Comparison of ENCODE assay signal across 18 mouse cellular contexts in the genomic region with DNA sequence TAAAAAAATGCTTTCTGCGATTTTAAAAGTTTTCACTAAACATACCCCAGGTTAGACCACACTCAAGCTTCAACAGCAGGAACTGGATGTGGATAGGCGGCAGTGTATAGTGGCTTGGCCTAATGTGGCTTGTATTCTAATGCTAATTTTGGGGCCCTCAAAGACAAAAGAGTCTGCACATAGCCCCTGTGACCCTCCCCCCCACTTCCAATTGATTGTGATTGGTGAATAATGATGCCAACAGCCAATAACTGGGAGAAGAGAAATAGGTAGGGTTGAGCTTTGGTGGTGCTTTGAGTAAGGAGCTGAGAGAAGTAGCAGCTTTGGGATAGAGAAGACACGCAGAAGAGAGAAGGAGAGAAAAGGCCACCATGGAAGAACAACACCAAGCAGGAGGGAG.
"Had no signal": no experiment of that assay in that cellular context is flagged by ENCODE, and none has a peak within 500 bp of the region (broad histone marks: within the 10 kb centered on the region; RNA-seq: fewer than 3 reads in every experiment).

No protein-coding gene starts in this region.

- H3K9ac ChIP-seq: liver, postnatal 0 days; lung, embryonic 15.5 days; midbrain, embryonic 13.5 days; midbrain, embryonic 15.5 days; neural tube, embryonic 12.5 days; stomach, embryonic 15.5 days had no signal

- H3K27me3 ChIP-seq: lung, embryonic 15.5 days; midbrain, embryonic 13.5 days; midbrain, embryonic 15.5 days; neural tube, embryonic 12.5 days; stomach, embryonic 15.5 days had no signal

- H3K4me3 ChIP-seq: lung, embryonic 15.5 days; megakaryocyte, embryonic 14.5 days; midbrain, embryonic 13.5 days; midbrain, embryonic 15.5 days; myocyte; neural tube, embryonic 12.5 days; stomach, embryonic 15.5 days had no signal

- DNase-seq: liver, postnatal 0 days; lung, adult 2 months; lung, postnatal 14 days; lung, postnatal 36 days; right cerebral cortex, postnatal 14 days; thymus, adult 2 months; thymus, postnatal 36 days had no signal

- ATAC-seq: liver, postnatal 0 days; lung, postnatal 0 days; midbrain, embryonic 13.5 days; midbrain, embryonic 15.5 days had no signal

- H3K4me2 ChIP-seq: lung, embryonic 15.5 days; midbrain, embryonic 11.5 days; midbrain, embryonic 13.5 days; midbrain, embryonic 15.5 days; neural tube, embryonic 12.5 days; stomach, embryonic 15.5 days had no signal

- H3K4me1 ChIP-seq: lung, embryonic 15.5 days; midbrain, embryonic 13.5 days; midbrain, embryonic 15.5 days; neural tube, embryonic 12.5 days; stomach, embryonic 15.5 days had no signal

- H3K27ac ChIP-seq: lung, embryonic 15.5 days; macrophage; midbrain, embryonic 13.5 days; midbrain, embryonic 15.5 days; neural tube, embryonic 12.5 days; stomach, embryonic 15.5 days; stomach, postnatal 0 days had no signal

- H3K36me3 ChIP-seq: lung, embryonic 15.5 days; midbrain, embryonic 13.5 days; midbrain, embryonic 15.5 days; neural tube, embryonic 12.5 days; stomach, embryonic 15.5 days had no signal

- H3K9me3 ChIP-seq: lung, embryonic 15.5 days; midbrain, embryonic 13.5 days; midbrain, embryonic 15.5 days; neural tube, embryonic 12.5 days; stomach, embryonic 15.5 days had no signal
